Mouse (Mus musculus): ENCODE results near the gene Gfpt1. TPM values are rescaled to one million over a fixed set of nuclear protein-coding genes. Genes with fewer than 3 reads are reported as not detected.
A peak's percentile ranks its signal among the peaks of the same experiment; 100 is the strongest.

Gfpt1 gene
- total and polyA plus RNA-seq, 2 experiments, result 6.3 to 8.6 TPM

DNA sequence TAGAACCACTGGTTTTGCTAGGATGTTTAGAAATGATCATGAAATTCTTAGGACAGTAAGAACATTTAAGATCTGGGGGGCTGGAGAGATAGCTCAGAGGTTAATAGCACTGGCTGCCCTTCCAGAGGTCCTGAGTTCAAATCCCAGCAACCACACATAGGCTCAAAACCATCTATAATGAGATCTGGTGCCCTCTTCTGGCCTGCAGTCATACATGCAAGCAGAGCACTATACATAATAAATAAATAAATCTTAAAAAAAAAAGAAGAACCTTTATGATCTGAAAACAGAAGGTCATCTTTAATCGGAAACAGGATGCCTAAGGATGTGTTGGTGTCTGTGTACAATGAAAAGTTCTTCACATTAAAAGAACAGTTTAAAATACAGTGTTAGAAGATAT lies 17.1 kb downstream of the Gfpt1 start:
- Histone ChIP-seq H3K79me2 (ENCODE audit: control insufficient read depth, insufficient read depth, low read length) (no peaks in the 10 kb centered on the region), H3K4me3 (ENCODE audit: insufficient read depth, low read depth, low read length) (no peak overlapping the region), H3K9ac (ENCODE audit: low read depth, low read length) (no peak overlapping the region), H3K4me1 (ENCODE audit: control insufficient read depth, insufficient read depth, low read length) (no peaks in the 10 kb centered on the region), H3K27me3 (ENCODE audit: control insufficient read depth, insufficient read depth, low read length) (no peaks in the 10 kb centered on the region), H3K27ac (replicated peaks; ENCODE audit: insufficient read depth, low read depth, low read length) (no peak overlapping the region), H3K36me3 (ENCODE audit: control insufficient read depth, insufficient read depth, low read length) (peaks cover 69% of the 10 kb centered on the region)
- TF ChIP-seq CTCF (IDR thresholded peaks at IDR 0.05; ENCODE audit: low read depth, low read length), result no peak
- TF ChIP-seq POLR2A (IDR thresholded peaks at IDR 0.05; ENCODE audit: extremely low read depth, insufficient read depth, low read length), result no peak
- 89% methylated on average over 1 of the region's 1 CpGs for WGBS
- no peak for DNase-seq (ENCODE audit: extremely low read depth, low read depth, low spot score)

DNA sequence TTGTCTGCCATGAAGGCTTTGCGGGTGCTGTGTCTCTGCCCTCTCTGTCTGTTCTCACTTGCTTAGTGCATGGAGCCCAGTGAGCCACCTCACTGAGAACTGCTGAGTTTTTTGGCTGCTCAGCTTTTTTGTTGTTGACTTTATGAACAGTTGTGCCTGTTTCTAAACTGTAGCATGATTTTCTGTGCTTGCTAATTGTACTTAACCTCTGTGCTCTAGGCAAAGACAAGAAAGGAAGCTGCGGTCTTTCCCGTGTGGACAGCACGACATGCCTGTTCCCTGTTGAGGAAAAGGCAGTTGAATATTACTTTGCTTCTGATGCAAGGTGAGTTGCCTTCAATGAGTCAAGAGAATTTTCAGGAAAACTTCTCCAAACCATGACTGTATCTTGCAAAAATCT lies 20.9 kb downstream of the Gfpt1 start:
- TF ChIP-seq POLR2A (IDR thresholded peaks at IDR 0.05; ENCODE audit: extremely low read depth, insufficient read depth, low read length) (no peak), CTCF (IDR thresholded peaks at IDR 0.05; ENCODE audit: low read depth, low read length) (no peak)
- no peaks in the 10 kb centered on the region for H3K27me3 ChIP-seq (ENCODE audit: control insufficient read depth, insufficient read depth, low read length)
- WGBS, result 93% methylated on average over 4 of the region's 4 CpGs
- H3K4me3 ChIP-seq (ENCODE audit: insufficient read depth, low read depth, low read length), result no peak overlapping the region
- H3K36me3 ChIP-seq (ENCODE audit: control insufficient read depth, insufficient read depth, low read length), result peaks cover 64% of the 10 kb centered on the region
- no peak overlapping the region for H3K9ac ChIP-seq (ENCODE audit: low read depth, low read length)
- H3K79me2 ChIP-seq (ENCODE audit: control insufficient read depth, insufficient read depth, low read length), result no peaks in the 10 kb centered on the region
- H3K4me1 ChIP-seq (ENCODE audit: control insufficient read depth, insufficient read depth, low read length), result no peaks in the 10 kb centered on the region
- H3K27ac ChIP-seq (replicated peaks; ENCODE audit: insufficient read depth, low read depth, low read length), result no peak overlapping the region
- no peak for DNase-seq (ENCODE audit: extremely low read depth, low read depth, low spot score)

DNA sequence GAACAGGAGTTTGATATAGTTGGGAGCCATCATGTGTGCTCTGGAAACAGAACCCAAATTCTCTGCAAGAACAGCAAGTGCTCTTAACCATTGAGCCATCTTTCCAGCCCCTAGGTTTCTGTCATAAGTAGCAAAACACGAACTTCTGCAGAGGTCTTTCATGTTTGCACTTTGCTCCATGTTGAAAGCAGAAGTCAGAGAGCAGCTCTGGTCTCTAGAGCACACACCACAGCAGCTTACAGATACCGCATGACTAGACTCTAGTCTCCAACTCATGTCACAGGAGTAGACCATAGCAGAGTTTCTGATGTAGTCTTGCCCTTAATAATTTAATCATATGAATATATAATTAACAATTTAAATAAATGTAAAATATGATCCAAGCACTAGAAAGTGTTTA lies 25.6 kb downstream of the Gfpt1 start:
- H3K36me3 ChIP-seq (ENCODE audit: control insufficient read depth, insufficient read depth, low read length), result peaks cover 69% of the 10 kb centered on the region
- H3K27ac ChIP-seq (replicated peaks; ENCODE audit: insufficient read depth, low read depth, low read length), result no peak overlapping the region

DNA sequence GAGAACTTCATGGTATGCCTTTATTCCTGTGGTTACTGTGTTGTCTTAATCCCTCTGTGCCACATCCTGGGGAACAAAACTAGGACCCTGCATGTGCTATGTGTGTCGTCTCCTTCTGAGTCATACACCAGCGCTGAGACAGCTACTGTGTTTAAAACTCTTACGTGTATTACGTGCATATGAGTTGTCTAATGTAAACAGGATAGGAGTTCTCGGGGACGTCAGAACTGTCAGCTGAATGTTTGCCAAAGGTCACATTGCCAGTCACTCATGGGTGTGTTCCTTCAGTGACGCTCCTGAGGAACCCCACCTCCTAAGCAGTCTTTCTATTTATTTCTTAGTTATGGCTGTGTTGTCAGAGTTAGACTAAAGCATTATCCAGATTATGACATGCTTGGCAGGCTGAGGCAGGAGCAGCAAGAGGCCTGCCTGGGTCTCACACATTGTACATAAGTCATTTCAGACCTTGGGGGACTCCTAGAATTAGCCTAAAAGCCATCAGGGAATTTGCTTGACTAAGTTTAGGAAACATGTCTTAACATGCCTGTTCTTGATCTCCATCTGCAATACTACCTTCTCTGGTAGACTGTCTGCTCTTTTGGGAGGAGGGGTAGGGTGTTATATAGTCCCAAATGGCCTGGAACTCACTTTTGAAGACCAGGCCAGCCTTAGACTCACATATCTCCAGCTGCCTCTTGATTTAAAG lies 26.7 kb downstream of the Gfpt1 start:
- WGBS, result 72% methylated on average over 7 of the region's 7 CpGs
- H3K4me1 ChIP-seq (ENCODE audit: control insufficient read depth, insufficient read depth, low read length), result no peaks in the 10 kb centered on the region
- no peak overlapping the region for H3K9ac ChIP-seq (ENCODE audit: low read depth, low read length)
- H3K27me3 ChIP-seq (ENCODE audit: control insufficient read depth, insufficient read depth, low read length), result no peaks in the 10 kb centered on the region
- no peak overlapping the region for H3K27ac ChIP-seq (replicated peaks; ENCODE audit: insufficient read depth, low read depth, low read length)
- no peaks in the 10 kb centered on the region for H3K79me2 ChIP-seq (ENCODE audit: control insufficient read depth, insufficient read depth, low read length)
- peaks cover 67% of the 10 kb centered on the region for H3K36me3 ChIP-seq (ENCODE audit: control insufficient read depth, insufficient read depth, low read length)
- no peak for TF ChIP-seq CTCF (IDR thresholded peaks at IDR 0.05; ENCODE audit: low read depth, low read length)
- no peak for TF ChIP-seq POLR2A (IDR thresholded peaks at IDR 0.05; ENCODE audit: extremely low read depth, insufficient read depth, low read length)
- no peak for DNase-seq (ENCODE audit: extremely low read depth, low read depth, low spot score)
- H3K4me3 ChIP-seq (ENCODE audit: insufficient read depth, low read depth, low read length), result no peak overlapping the region

More for the DNA sequence above, 25.6 kb downstream of the Gfpt1 start:
- TF ChIP-seq POLR2A (IDR thresholded peaks at IDR 0.05; ENCODE audit: extremely low read depth, insufficient read depth, low read length), result no peak
- no peak for TF ChIP-seq CTCF (IDR thresholded peaks at IDR 0.05; ENCODE audit: low read depth, low read length)
- 44% methylated on average over 2 of the region's 2 CpGs for WGBS
- Histone ChIP-seq H3K79me2 (ENCODE audit: control insufficient read depth, insufficient read depth, low read length) (no peaks in the 10 kb centered on the region), H3K4me1 (ENCODE audit: control insufficient read depth, insufficient read depth, low read length) (no peaks in the 10 kb centered on the region), H3K4me3 (ENCODE audit: insufficient read depth, low read depth, low read length) (no peak overlapping the region), H3K27me3 (ENCODE audit: control insufficient read depth, insufficient read depth, low read length) (no peaks in the 10 kb centered on the region), H3K9ac (ENCODE audit: low read depth, low read length) (no peak overlapping the region)
- DNase-seq (ENCODE audit: extremely low read depth, low read depth, low spot score), result peak; percentile 7

DNA sequence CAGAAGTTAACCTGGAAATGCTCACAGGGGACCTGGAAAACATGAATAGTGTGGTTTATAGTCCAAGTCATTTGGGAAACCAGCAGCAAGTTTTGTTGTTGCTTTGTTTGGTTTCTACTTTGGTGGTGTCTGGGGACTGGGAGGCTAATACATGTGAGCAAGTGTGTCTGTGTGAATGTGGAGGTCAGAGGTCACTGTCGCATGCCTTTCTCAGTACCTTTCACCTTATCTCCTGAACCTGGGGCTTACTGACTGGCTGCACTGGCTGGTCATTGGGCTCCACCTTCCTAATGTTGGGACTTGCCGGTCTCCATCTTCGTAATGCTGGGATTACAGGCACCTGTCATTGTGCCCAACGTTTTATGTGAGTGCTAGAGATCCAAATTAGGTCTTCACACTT lies 28.0 kb downstream of the Gfpt1 start:
- Histone ChIP-seq H3K4me3 (ENCODE audit: insufficient read depth, low read depth, low read length) (no peak overlapping the region), H3K27me3 (ENCODE audit: control insufficient read depth, insufficient read depth, low read length) (no peaks in the 10 kb centered on the region), H3K36me3 (ENCODE audit: control insufficient read depth, insufficient read depth, low read length) (peaks cover 62% of the 10 kb centered on the region), H3K79me2 (ENCODE audit: control insufficient read depth, insufficient read depth, low read length) (no peaks in the 10 kb centered on the region), H3K27ac (replicated peaks; ENCODE audit: insufficient read depth, low read depth, low read length) (no peak overlapping the region), H3K9ac (ENCODE audit: low read depth, low read length) (no peak overlapping the region), H3K4me1 (ENCODE audit: control insufficient read depth, insufficient read depth, low read length) (no peaks in the 10 kb centered on the region)
- TF ChIP-seq POLR2A (IDR thresholded peaks at IDR 0.05; ENCODE audit: extremely low read depth, insufficient read depth, low read length) (no peak), CTCF (IDR thresholded peaks at IDR 0.05; ENCODE audit: low read depth, low read length) (no peak)
- DNase-seq (ENCODE audit: extremely low read depth, low read depth, low spot score), result no peak
- 82% methylated on average over 4 of the region's 4 CpGs for WGBS

DNA sequence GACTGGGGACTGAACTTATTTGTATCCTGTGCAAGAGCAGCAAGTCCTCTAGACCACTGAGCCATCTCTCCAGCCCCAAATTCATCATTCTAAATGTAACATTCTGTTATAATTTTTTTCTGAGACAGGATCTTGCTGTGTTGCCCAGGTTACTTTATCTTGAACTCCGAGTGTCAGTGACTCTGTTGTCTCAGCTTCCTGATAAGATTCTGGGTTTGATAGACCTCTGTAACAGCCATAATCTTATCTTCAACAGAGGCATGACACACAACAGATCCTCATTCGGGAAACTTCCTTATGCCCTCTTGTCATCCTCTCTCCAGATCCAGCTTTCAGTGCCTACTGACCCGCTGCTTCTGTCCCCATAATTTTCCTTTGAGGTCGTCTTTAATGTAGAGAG lies 30.1 kb downstream of the Gfpt1 start:
- TF ChIP-seq CTCF (IDR thresholded peaks at IDR 0.05; ENCODE audit: low read depth, low read length) (no peak), POLR2A (IDR thresholded peaks at IDR 0.05; ENCODE audit: extremely low read depth, insufficient read depth, low read length) (no peak)
- Histone ChIP-seq H3K27me3 (ENCODE audit: control insufficient read depth, insufficient read depth, low read length) (no peaks in the 10 kb centered on the region), H3K4me1 (ENCODE audit: control insufficient read depth, insufficient read depth, low read length) (no peaks in the 10 kb centered on the region), H3K79me2 (ENCODE audit: control insufficient read depth, insufficient read depth, low read length) (no peaks in the 10 kb centered on the region), H3K27ac (replicated peaks; ENCODE audit: insufficient read depth, low read depth, low read length) (no peak overlapping the region), H3K4me3 (ENCODE audit: insufficient read depth, low read depth, low read length) (no peak overlapping the region), H3K9ac (ENCODE audit: low read depth, low read length) (no peak overlapping the region), H3K36me3 (ENCODE audit: control insufficient read depth, insufficient read depth, low read length) (peaks cover 62% of the 10 kb centered on the region)
- DNase-seq (ENCODE audit: extremely low read depth, low read depth, low spot score), result no peak
- WGBS, result 63% methylated on average over 4 of the region's 4 CpGs

Data from liver, adult 2 months (tissue).